Mouse (Mus musculus) urinary bladder, postnatal 4 days (tissue): ENCODE measurements around the gene Pcgf3.

Experiments
- DNase-seq, 2 experiments: peaks; one replicate each; pipeline ENCODE4 v3.0.0; 2021 to 2022; ENCODE audit warnings: low spot score in 2 of 2

The Pcgf3 gene

GRCm38 (mm10) chr5:108461082-108462065 lies at the start of gene Pcgf3:
Gene Pcgf3, plus strand, starts transcription at chr5:108461232.
- DNase-seq = peak; percentile 96 to 98

GRCm38 (mm10) chr5:108414711-108415110 lies 46.3 kb upstream of the Pcgf3 start:
- DNase-seq = no peak

GRCm38 (mm10) chr5:108422741-108423140 lies 38.3 kb upstream of the Pcgf3 start:
- DNase-seq = no peak

- no peak for DNase-seq
These were observed 37.6 kb upstream of the Pcgf3 start for GRCm38 (mm10) chr5:108423427-108423826.

- DNase-seq = no peak
These were observed 33.8 kb upstream of the Pcgf3 start for GRCm38 (mm10) chr5:108427186-108427585.

GRCm38 (mm10) chr5:108431196-108431595 lies 29.8 kb upstream of the Pcgf3 start:
- DNase-seq = no peak

GRCm38 (mm10) chr5:108433804-108434587 lies 27.0 kb upstream of the Pcgf3 start, which contains the start of gene Atp5k:
Gene Atp5k, minus strand, starts transcription at chr5:108434448.
- DNase-seq = peak; percentile 85 to 94

- no peak for DNase-seq
These were observed 24.9 kb upstream of the Pcgf3 start for GRCm38 (mm10) chr5:108436101-108436500.

GRCm38 (mm10) chr5:108446973-108447372 lies 14.1 kb upstream of the Pcgf3 start:
- no peak for DNase-seq

GRCm38 (mm10) chr5:108447857-108448256 lies 13.2 kb upstream of the Pcgf3 start:
- no peak for DNase-seq

GRCm38 (mm10) chr5:108448785-108449668 lies 12.0 kb upstream of the Pcgf3 start, which contains the start of gene Mfsd7a:
Gene Mfsd7a, minus strand, starts transcription at chr5:108448891.
- DNase-seq = peak; percentile 68 to 76

- DNase-seq = no peak
These were observed 10.0 kb upstream of the Pcgf3 start for GRCm38 (mm10) chr5:108450837-108451540.

- DNase-seq = no peak
These were observed 9.4 kb upstream of the Pcgf3 start for GRCm38 (mm10) chr5:108451611-108452010.

GRCm38 (mm10) chr5:108452422-108452821 lies 8.6 kb upstream of the Pcgf3 start:
- DNase-seq = no peak

- no peak for DNase-seq
These were observed 6.9 kb upstream of the Pcgf3 start for GRCm38 (mm10) chr5:108454094-108454493.

- no peak for DNase-seq
These were observed 2.3 kb upstream of the Pcgf3 start for GRCm38 (mm10) chr5:108458706-108459105.

GRCm38 (mm10) chr5:108460461-108460860 lies 571 bp upstream of the Pcgf3 start:
- DNase-seq = no peak

GRCm38 (mm10) chr5:108462446-108462845 lies 1.4 kb downstream of the Pcgf3 start:
- DNase-seq = no peak

- DNase-seq = no peak
These were observed 4.3 kb downstream of the Pcgf3 start for GRCm38 (mm10) chr5:108465131-108465891.

GRCm38 (mm10) chr5:108466647-108467046 lies 5.6 kb downstream of the Pcgf3 start:
- DNase-seq = no peak
